Mouse (Mus musculus) liver, embryonic 13.5 days (tissue): ENCODE data around the gene Gm33543. TPM values are rescaled to one million over a fixed set of nuclear protein-coding genes. Genes with fewer than 3 reads are reported as not detected.

Experiments
- ATAC-seq: fragments of 200-750 bp; cut with Nextera tagmentation; 2 replicates; pipeline ENCODE4 v1.8.0; 2017; ENCODE audit warnings: low read depth, mild to moderate bottlenecking, moderate number of reproducible peaks, moderate library complexity
- DNase-seq: peaks from one replicate; pipeline ENCODE4 v3.0.0; 2022
- H3K27ac ChIP-seq: fragments of 300-500 bp; sonication (generic); 2 replicates; pipeline ENCODE4 v1.5.1; 2015; ENCODE audit warnings: moderate library complexity, mild to moderate bottlenecking, inconsistent platforms
- H3K27me3 ChIP-seq: fragments of 300-500 bp; sonication (generic); 2 replicates; pipeline ENCODE4 v1.6.1; 2015; ENCODE audit warnings: mild to moderate bottlenecking, inconsistent platforms
- H3K36me3 ChIP-seq: fragments of 300-500 bp; sonication (generic); 2 replicates; pipeline ENCODE4 v1.6.1; 2015; ENCODE audit warnings: mild to moderate bottlenecking, inconsistent platforms
- H3K4me1 ChIP-seq: fragments of 300-500 bp; sonication (generic); replicated peaks from 2 replicates; pipeline ENCODE4 v1.6.1; 2015; ENCODE audit warnings: inconsistent platforms
- H3K4me2 ChIP-seq: fragments of 300-500 bp; sonication (generic); 2 replicates; pipeline ENCODE4 v1.6.1; 2015; ENCODE audit warnings: inconsistent platforms, mild to moderate bottlenecking, moderate library complexity
- H3K4me3 ChIP-seq: fragments of 300-500 bp; sonication (generic); replicated peaks from 2 replicates; pipeline ENCODE4 v1.5.1; 2015; ENCODE audit warnings: mild to moderate bottlenecking, inconsistent platforms
- H3K9ac ChIP-seq: fragments of 300-500 bp; sonication (generic); 2 replicates; pipeline ENCODE4 v1.6.1; 2015; ENCODE audit warnings: mild to moderate bottlenecking, inconsistent platforms
- H3K9me3 ChIP-seq: fragments of 300-500 bp; sonication (generic); replicated peaks from 2 replicates; pipeline ENCODE4 v1.6.1; 2016; ENCODE audit warnings: inconsistent platforms
- WGBS: fragments of 180-500 bp; shearing (Covaris S2); methylation state at CpG from one replicate; pipeline ENCODE4 v1.1.7; 2015; ENCODE audit not compliant: insufficient replicate concordance; 5-methylcytosine and 5-hydroxymethylcytosine counted together
- polyA plus RNA-seq: library from polyadenylated mRNA; unstranded; fragments of >200 nt; fragmentation: Nextera tagmentation; extraction: Ambion mirVana; gene quantifications from 2 replicates; pipeline ENCODE4 v1.2.1, GENCODE M21; 2015

The Gm33543 gene
- polyA plus RNA-seq: not detected in 2 replicates

- Histone ChIP-seq H3K4me3 (no peak within 1 kb of the TSS), H3K27ac (no peak within 1 kb of the TSS), H3K4me1 (no peaks in the 10 kb centered on the region), H3K9ac (no peak within 1 kb of the TSS), H3K27me3 (no peaks in the 10 kb centered on the region), H3K9me3 (no peaks in the 10 kb centered on the region), H3K36me3 (no peaks in the 10 kb centered on the region), H3K4me2 (no peak within 1 kb of the TSS)
- 65% methylated on average over 9 of the region's 9 CpGs for WGBS
- ATAC-seq (no peak), DNase-seq (no peak)
Observed at GRCm38 (mm10) chr10:95842789-95843637, at the start of gene Gm33543. Gene Gm33543, minus strand, starts transcription at chr10:95842930.

- Histone ChIP-seq H3K27ac (no peak overlapping the region), H3K4me2 (no peak overlapping the region), H3K4me3 (no peak overlapping the region), H3K27me3 (0 out of 2 replicates have a peak, but pooled peaks cover 8% of the 10 kb centered on the region), H3K9me3 (no peaks in the 10 kb centered on the region), H3K36me3 (no peaks in the 10 kb centered on the region), H3K9ac (no peak overlapping the region), H3K4me1 (peaks cover 7% of the 10 kb centered on the region)
- DNase-seq: no peak
- 61% methylated on average over 9 of the region's 9 CpGs for WGBS
- ATAC-seq: no peak
Observed at GRCm38 (mm10) chr10:95892132-95892531, 49.4 kb upstream of the Gm33543 start.

- WGBS: 58% methylated on average over 7 of the region's 7 CpGs
Observed at GRCm38 (mm10) chr10:95891214-95891960, 48.7 kb upstream of the Gm33543 start.

GRCm38 (mm10) chr10:95883761-95884517 lies 41.2 kb upstream of the Gm33543 start:
- Histone ChIP-seq H3K4me2 (no peak overlapping the region), H3K4me3 (no peak overlapping the region), H3K9ac (no peak overlapping the region), H3K36me3 (no peaks in the 10 kb centered on the region), H3K4me1 (no peaks in the 10 kb centered on the region), H3K27ac (no peak overlapping the region), H3K27me3 (no peaks in the 10 kb centered on the region), H3K9me3 (no peaks in the 10 kb centered on the region)
- ATAC-seq (no peak), DNase-seq (no peak)
- WGBS: 46% methylated on average over 7 of the region's 7 CpGs

More at GRCm38 (mm10) chr10:95891214-95891960, 48.7 kb upstream of the Gm33543 start:
- Histone ChIP-seq H3K27ac (no peak overlapping the region), H3K27me3 (0 out of 2 replicates have a peak, but pooled peaks cover 8% of the 10 kb centered on the region), H3K4me1 (peaks cover 7% of the 10 kb centered on the region), H3K4me3 (no peak overlapping the region), H3K9me3 (no peaks in the 10 kb centered on the region), H3K36me3 (no peaks in the 10 kb centered on the region), H3K9ac (no peak overlapping the region), H3K4me2 (no peak overlapping the region)
- DNase-seq (no peak), ATAC-seq (no peak)

- Histone ChIP-seq H3K4me1 (no peaks in the 10 kb centered on the region), H3K9ac (no peak overlapping the region), H3K4me3 (no peak overlapping the region), H3K36me3 (no peaks in the 10 kb centered on the region), H3K4me2 (no peak overlapping the region), H3K27ac (no peak overlapping the region), H3K9me3 (no peaks in the 10 kb centered on the region), H3K27me3 (no peaks in the 10 kb centered on the region)
- 46% methylated on average over 9 of the region's 9 CpGs for WGBS
- no peak for DNase-seq
- no peak for ATAC-seq
Observed at GRCm38 (mm10) chr10:95882036-95882435, 39.3 kb upstream of the Gm33543 start.

- Histone ChIP-seq H3K9ac (no peak overlapping the region), H3K4me3 (peak overlapping the region; percentile 16; the same call in 1 of the 2 replicates), H3K27me3 (no peaks in the 10 kb centered on the region), H3K4me1 (no peaks in the 10 kb centered on the region), H3K4me2 (peak overlapping the region; percentile 16; the same call in 1 of the 2 replicates), H3K27ac (no peak overlapping the region), H3K36me3 (no peaks in the 10 kb centered on the region), H3K9me3 (no peaks in the 10 kb centered on the region)
- WGBS: 45% methylated on average over 17 of the region's 17 CpGs
- no peak for DNase-seq
- ATAC-seq: no peak
Observed at GRCm38 (mm10) chr10:95879983-95880934, 37.5 kb upstream of the Gm33543 start.

- Histone ChIP-seq H3K27ac (no peak overlapping the region), H3K9me3 (no peaks in the 10 kb centered on the region), H3K4me2 (no peak overlapping the region), H3K27me3 (no peaks in the 10 kb centered on the region), H3K9ac (no peak overlapping the region), H3K4me1 (no peaks in the 10 kb centered on the region), H3K36me3 (no peaks in the 10 kb centered on the region), H3K4me3 (no peak overlapping the region)
- WGBS: 50% methylated on average over 2 of the region's 2 CpGs
- ATAC-seq: no peak
- no peak for DNase-seq
Observed at GRCm38 (mm10) chr10:95870782-95871181, 28.1 kb upstream of the Gm33543 start.

GRCm38 (mm10) chr10:95868348-95868747 lies 25.6 kb upstream of the Gm33543 start:
- H3K36me3 ChIP-seq: no peaks in the 10 kb centered on the region
- H3K27ac ChIP-seq: no peak overlapping the region
- WGBS: 62% methylated on average over 6 of the region's 6 CpGs
- ATAC-seq: no peak
- no peak for DNase-seq
- H3K27me3 ChIP-seq: no peaks in the 10 kb centered on the region
- H3K9me3 ChIP-seq: no peaks in the 10 kb centered on the region
- no peak overlapping the region for H3K4me3 ChIP-seq
- no peak overlapping the region for H3K4me2 ChIP-seq
- H3K4me1 ChIP-seq: no peaks in the 10 kb centered on the region; the same call in 1 of the 2 replicates
- no peak overlapping the region for H3K9ac ChIP-seq

GRCm38 (mm10) chr10:95867596-95867995 lies 24.9 kb upstream of the Gm33543 start:
- DNase-seq: no peak
- WGBS: 70% methylated on average over 2 of the region's 2 CpGs

GRCm38 (mm10) chr10:95864349-95865124 lies 21.8 kb upstream of the Gm33543 start:
- DNase-seq: no peak
- WGBS: 65% methylated on average over 11 of the region's 11 CpGs
- H3K4me1 ChIP-seq: no peaks in the 10 kb centered on the region; the same call in 1 of the 2 replicates
- no peak overlapping the region for H3K4me2 ChIP-seq
- no peak for ATAC-seq
- H3K27ac ChIP-seq: no peak overlapping the region
- no peaks in the 10 kb centered on the region for H3K9me3 ChIP-seq
- H3K36me3 ChIP-seq: no peaks in the 10 kb centered on the region
- H3K4me3 ChIP-seq: no peak overlapping the region
- H3K27me3 ChIP-seq: no peaks in the 10 kb centered on the region
- H3K9ac ChIP-seq: no peak overlapping the region

More at GRCm38 (mm10) chr10:95867596-95867995, 24.9 kb upstream of the Gm33543 start:
- Histone ChIP-seq H3K27ac (no peak overlapping the region), H3K27me3 (no peaks in the 10 kb centered on the region), H3K9ac (no peak overlapping the region), H3K4me3 (no peak overlapping the region), H3K4me1 (no peaks in the 10 kb centered on the region; the same call in 1 of the 2 replicates), H3K36me3 (no peaks in the 10 kb centered on the region), H3K4me2 (no peak overlapping the region), H3K9me3 (no peaks in the 10 kb centered on the region)
- ATAC-seq: no peak
